22 mouse cellular contexts compared by ENCODE assay signal in genomic region chr2:128342212-128342611, GRCm38 (mm10).
A peak's percentile ranks its signal among the peaks of the same experiment; 100 is the strongest.
DNase-seq lines count a peak whose midpoint lies in the region; ATAC-seq and TF ChIP-seq lines count a peak whose summit lies in the region.
"Had no signal": no experiment of that assay in that cellular context is flagged by ENCODE, and none has a peak within 500 bp of the region (broad histone marks: within the 10 kb centered on the region; RNA-seq: fewer than 3 reads in every experiment).

No protein-coding gene starts in this region.

- H3K9ac ChIP-seq in intestine, postnatal 0 days (ENCODE audit: low read depth, low read length): no peak overlapping the region
- H3K9ac ChIP-seq in intestine, embryonic 16.5 days (ENCODE audit: low read depth, low read length): no peak overlapping the region
- no peak overlapping the region for H3K9ac ChIP-seq in forebrain, embryonic 13.5 days
- H3K9ac ChIP-seq: forebrain, embryonic 15.5 days; hindbrain, embryonic 13.5 days; intestine, embryonic 15.5 days; liver, embryonic 14.5 days; neural tube, embryonic 12.5 days had no signal

- peak; percentile 39 for DNase-seq in 416B (ENCODE audit: low read depth)
- DNase-seq in gastrocnemius, adult 18-20 months (ENCODE audit: low spot score): no peak
- no peak for DNase-seq in gastrocnemius, adult 8-10 months (ENCODE audit: low spot score in 2 of 2)
- DNase-seq: cerebellum, adult 11-12 months; gastrocnemius, adult 2 months; heart, adult 2 months; right cerebral cortex, postnatal 25 days; thymus, postnatal 36 days had no signal

- H3K4me1 ChIP-seq in intestine, postnatal 0 days (replicated peaks; ENCODE audit: control insufficient read depth, insufficient read depth, low read length): peaks cover 33% of the 10 kb centered on the region
- peaks cover 22% of the 10 kb centered on the region for H3K4me1 ChIP-seq in intestine, embryonic 16.5 days (ENCODE audit: control insufficient read depth, insufficient read depth, low read length)
- peaks cover 10% of the 10 kb centered on the region; the same call in 1 of the 2 replicates for H3K4me1 ChIP-seq in bone marrow, adult 2 months (ENCODE audit: control insufficient read depth, insufficient read depth, low read length)
- peaks cover 21% of the 10 kb centered on the region for H3K4me1 ChIP-seq in forebrain, embryonic 13.5 days

- H3K4me3 ChIP-seq in intestine, postnatal 0 days (ENCODE audit: low read depth, low read length): no peak overlapping the region
- no peak overlapping the region for H3K4me3 ChIP-seq in intestine, embryonic 16.5 days (ENCODE audit: low read length)
- peak overlapping the region; percentile 4 for H3K4me3 ChIP-seq in bone marrow, adult 2 months (replicated peaks; ENCODE audit: control insufficient read depth, low read depth, low read length)
- H3K4me3 ChIP-seq in forebrain, embryonic 13.5 days: no peak overlapping the region
- H3K4me3 ChIP-seq: erythroblast, embryonic 14.5 days; forebrain, embryonic 15.5 days; gastrocnemius, adult 2 months; heart, adult 2 months; hindbrain, embryonic 13.5 days; intestine, embryonic 15.5 days; layer of hippocampus, adult 2 months; limb, embryonic 10.5 days; neural tube, embryonic 12.5 days had no signal

- no peak overlapping the region for H3K4me2 ChIP-seq in intestine, postnatal 0 days (replicated peaks; ENCODE audit: low read depth)
- no peak overlapping the region for H3K4me2 ChIP-seq in intestine, embryonic 16.5 days (ENCODE audit: low read depth, low read length)
- H3K4me2 ChIP-seq in forebrain, embryonic 13.5 days: no peak overlapping the region
- H3K4me2 ChIP-seq: forebrain, embryonic 15.5 days; hindbrain, embryonic 13.5 days; intestine, embryonic 15.5 days; neural tube, embryonic 12.5 days had no signal

- no peaks in the 10 kb centered on the region for H3K36me3 ChIP-seq in intestine, postnatal 0 days (ENCODE audit: control insufficient read depth, insufficient read depth)
- no peaks in the 10 kb centered on the region for H3K36me3 ChIP-seq in intestine, embryonic 16.5 days (ENCODE audit: control insufficient read depth, insufficient read depth, low read length)
- no peaks in the 10 kb centered on the region for H3K36me3 ChIP-seq in forebrain, embryonic 13.5 days (ENCODE audit: poor library complexity, severe bottlenecking)
- H3K36me3 ChIP-seq: forebrain, embryonic 15.5 days; hindbrain, embryonic 13.5 days; intestine, embryonic 15.5 days; limb, embryonic 10.5 days; neural tube, embryonic 12.5 days had no signal

- 57% methylated on average over 9 of the region's 9 CpGs for WGBS in intestine, postnatal 0 days
- WGBS in intestine, embryonic 16.5 days: 70% methylated on average over 9 of the region's 9 CpGs
- 2% methylated on average over 9 of the region's 9 CpGs for WGBS in bone marrow, adult 2 months
- WGBS in forebrain, embryonic 13.5 days: 89% methylated on average over 9 of the region's 9 CpGs

- H3K9me3 ChIP-seq in intestine, postnatal 0 days (ENCODE audit: control insufficient read depth): no peaks in the 10 kb centered on the region
- H3K9me3 ChIP-seq in intestine, embryonic 16.5 days (ENCODE audit: control insufficient read depth, low read length): no peaks in the 10 kb centered on the region
- no peaks in the 10 kb centered on the region for H3K9me3 ChIP-seq in forebrain, embryonic 13.5 days (replicated peaks)
- H3K9me3 ChIP-seq: forebrain, embryonic 15.5 days; hindbrain, embryonic 13.5 days; intestine, embryonic 15.5 days; limb, embryonic 10.5 days; neural tube, embryonic 12.5 days had no signal

- no peak overlapping the region for H3K27ac ChIP-seq in intestine, postnatal 0 days (ENCODE audit: low read depth, low read length)
- no peak overlapping the region for H3K27ac ChIP-seq in intestine, embryonic 16.5 days (ENCODE audit: low read length)
- H3K27ac ChIP-seq in bone marrow, adult 2 months (ENCODE audit: control insufficient read depth, insufficient read depth, low read depth, low read length, poor library complexity): peak overlapping the region; percentile 2; the same call in 1 of the 2 replicates
- no peak overlapping the region for H3K27ac ChIP-seq in forebrain, embryonic 13.5 days
- H3K27ac ChIP-seq: forebrain, embryonic 15.5 days; gastrocnemius, adult 2 months; heart, adult 2 months; hindbrain, embryonic 13.5 days; intestine, embryonic 15.5 days; kidney, postnatal 0 days; layer of hippocampus, adult 2 months; limb, embryonic 10.5 days; liver, embryonic 14.5 days; neural tube, embryonic 12.5 days had no signal

- ATAC-seq in intestine, postnatal 0 days: 0 out of 2 replicates have a peak, but pooled peaks have one; percentile 13
- ATAC-seq in intestine, embryonic 16.5 days: no peak
- ATAC-seq in megakaryocyte, adult 5-6 weeks (ENCODE audit: poor library complexity, severe bottlenecking): peak; percentile 80
- no peak for ATAC-seq in forebrain, embryonic 13.5 days
- ATAC-seq: forebrain, embryonic 15.5 days; intestine, embryonic 15.5 days had no signal

- TF ChIP-seq POLR2A in bone marrow, adult 2 months (IDR thresholded peaks at IDR 0.05; ENCODE audit: borderline replicate concordance, control insufficient read depth, low read depth, low read length): no peak

- no peak for TF ChIP-seq CTCF in intestine, postnatal 0 days (IDR thresholded peaks at IDR 0.05; ENCODE audit: low read depth)
- no peak for TF ChIP-seq CTCF in bone marrow, adult 2 months (IDR thresholded peaks at IDR 0.05; ENCODE audit: control insufficient read depth, insufficient read depth, low read length)

- no peaks in the 10 kb centered on the region for H3K27me3 ChIP-seq in intestine, postnatal 0 days (replicated peaks; ENCODE audit: control insufficient read depth, insufficient read depth, low read length)
- H3K27me3 ChIP-seq in intestine, embryonic 16.5 days (replicated peaks; ENCODE audit: control insufficient read depth, insufficient read depth, low read length): no peaks in the 10 kb centered on the region
- no peaks in the 10 kb centered on the region; the same call in 1 of the 2 replicates for H3K27me3 ChIP-seq in forebrain, embryonic 13.5 days
- H3K27me3 ChIP-seq: forebrain, embryonic 15.5 days; hindbrain, embryonic 13.5 days; intestine, embryonic 15.5 days; neural tube, embryonic 12.5 days had no signal

Comparison
In these comparisons a context has a peak if more than half of its experiments do, and no peak if none do; other contexts are left out.
1. ATAC-seq: peak in intestine, postnatal 0 days (single experiment) and megakaryocyte, adult 5-6 weeks (single experiment); none in intestine, embryonic 16.5 days (single experiment) and forebrain, embryonic 13.5 days (single experiment).